Mouse (Mus musculus): ENCODE measurements around the gene Gatc.

DNA sequence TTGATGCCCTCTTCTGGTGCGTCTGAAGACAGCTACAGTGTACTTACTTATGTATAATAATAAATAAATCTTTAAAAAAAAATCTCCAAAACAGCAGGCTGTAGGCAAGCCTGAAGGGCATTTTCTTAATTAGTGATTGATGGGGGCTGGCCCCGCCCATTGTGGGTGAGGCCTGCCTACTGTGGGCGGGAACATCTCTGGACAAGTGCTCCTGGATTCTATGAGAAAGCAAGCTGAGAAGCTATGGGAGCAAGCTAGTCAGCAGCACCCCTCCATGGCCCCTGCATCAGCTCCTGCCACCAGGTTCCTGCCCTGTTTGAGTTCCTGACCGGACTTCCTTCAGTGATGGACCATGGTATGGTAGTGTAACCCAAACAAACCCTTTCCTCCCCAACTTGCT is 23.8 kb upstream of the Gatc start:
- no peak for TF ChIP-seq EP300 (IDR thresholded peaks at IDR 0.05; ENCODE audit: low read depth)
- no peak for TF ChIP-seq CTCF (IDR thresholded peaks at IDR 0.05; ENCODE audit: low read depth)
